Mouse (Mus musculus) bone marrow, adult 2 months (tissue): ENCODE data around the gene Nupr1l. TPM values are rescaled to one million over a fixed set of nuclear protein-coding genes. Genes with fewer than 3 reads are reported as not detected.
A peak's percentile ranks its signal among the peaks of the same experiment; 100 is the strongest.
"Not testable (repeated sequence)": the region's sequence is repeated elsewhere in the genome, so short reads cannot be mapped to it uniquely, and the experiment has no call there.

Source experiments
- H3K27ac ChIP-seq: fragments of 200-500 bp; 2 replicates; pipeline ENCODE4 v1.5.1; 2012; ENCODE audit warnings: low read depth, mild to moderate bottlenecking, control low read depth, inconsistent platforms, low read length; ENCODE audit not compliant: control insufficient read depth, poor library complexity, insufficient read depth
- H3K4me1 ChIP-seq: fragments of 200-500 bp; 2 replicates; pipeline ENCODE4 v1.6.1; 2011; ENCODE audit warnings: low read length; ENCODE audit not compliant: control insufficient read depth, insufficient read depth
- H3K4me3 ChIP-seq: fragments of 200-500 bp; replicated peaks from 2 replicates; pipeline ENCODE3; 2011; ENCODE audit warnings: mild to moderate bottlenecking, low read depth, low read length, control low read depth; ENCODE audit not compliant: control insufficient read depth
- CTCF ChIP-seq: fragments of 200-500 bp; IDR thresholded peaks from 2 replicates; pipeline ENCODE4 v1.5.1; 2011; ENCODE audit warnings: low read length, control low read depth; ENCODE audit not compliant: control insufficient read depth, insufficient read depth
- POLR2A ChIP-seq: fragments of 200-500 bp; IDR thresholded peaks from 2 replicates; pipeline ENCODE4 v1.6.1; 2011; ENCODE audit warnings: low read depth, mild to moderate bottlenecking, control low read depth, low read length, borderline replicate concordance; ENCODE audit not compliant: control insufficient read depth
- WGBS: fragments of 180-500 bp; shearing (Covaris S2); methylation state at CpG from one replicate; pipeline ENCODE4 v1.1.7; 2018; 5-methylcytosine and 5-hydroxymethylcytosine counted together
- polyA plus RNA-seq: library from polyadenylated mRNA; stranded (reverse); fragments of >200 nt; gene quantifications from 2 replicates; pipeline ENCODE4 v1.2.4, GENCODE M21; 2011; ENCODE audit warnings: low replicate concordance; ENCODE audit not compliant: missing spikeins, insufficient read depth, insufficient read length

Gene Nupr1l
- polyA plus RNA-seq, 1 experiment = not detected

DNA sequence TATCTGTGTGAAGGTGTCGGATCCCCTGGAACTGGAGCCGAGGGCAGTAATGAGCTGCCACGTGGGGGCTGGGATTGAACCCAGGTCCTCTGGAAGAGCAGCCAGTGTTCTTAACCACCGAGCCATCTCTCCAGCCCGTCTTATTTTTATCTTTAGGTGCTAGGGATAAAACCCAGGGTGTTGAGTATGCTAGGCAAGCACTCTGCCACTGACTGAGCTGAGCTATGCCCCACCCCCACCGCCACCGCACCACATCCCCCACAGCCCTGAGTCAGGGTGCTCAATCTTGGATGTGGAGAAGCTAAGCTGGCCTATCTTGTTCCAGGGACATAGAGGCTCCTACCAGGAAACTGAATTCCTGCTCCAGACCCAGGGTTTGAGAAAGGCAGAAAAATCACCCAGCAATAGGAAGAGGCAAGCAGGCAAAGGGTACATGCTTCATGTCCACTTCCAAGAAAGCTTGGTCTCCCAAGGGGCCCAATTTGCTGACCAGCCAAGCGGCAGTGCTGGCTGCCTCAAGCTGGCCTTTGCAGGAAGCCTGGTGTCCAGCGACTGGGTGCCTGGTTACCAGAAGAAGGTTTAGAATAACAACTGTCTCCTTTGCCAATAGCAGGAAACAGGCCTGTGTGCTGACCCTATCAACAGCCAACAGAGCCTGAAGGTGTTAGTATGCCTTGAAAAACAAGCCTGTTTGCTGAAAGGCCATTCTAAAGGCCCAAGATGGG lies 30.4 kb upstream of the Nupr1l start:
- Histone ChIP-seq H3K4me1 (no peaks in the 10 kb centered on the region), H3K27ac (no peak overlapping the region), H3K4me3 (no peak overlapping the region)
- TF ChIP-seq POLR2A (no peak), CTCF (no peak)
- 76% methylated on average over 9 of the region's 9 CpGs for WGBS

DNA sequence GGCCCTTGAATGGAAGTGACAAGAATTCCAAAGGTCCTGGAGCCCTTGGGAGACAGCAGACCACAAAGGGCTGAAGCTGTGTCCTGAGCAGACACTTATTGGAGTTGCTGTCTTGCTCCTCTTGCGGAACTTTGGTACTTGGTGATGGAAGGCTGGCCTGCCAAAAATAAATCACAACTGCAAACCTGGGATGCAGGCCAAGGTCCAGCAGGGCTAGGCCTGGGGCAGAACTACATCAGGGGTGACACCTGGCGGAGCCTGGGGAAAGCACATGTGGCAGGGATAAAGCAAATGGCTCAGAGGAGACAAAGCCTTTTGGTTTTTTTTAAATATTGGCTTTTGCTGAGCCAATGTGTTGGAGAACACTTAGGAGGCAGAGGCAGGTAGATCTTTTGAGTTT lies 29.4 kb upstream of the Nupr1l start:
- WGBS = 76% methylated on average over 2 of the region's 2 CpGs
- TF ChIP-seq CTCF (0 out of 2 replicates have a peak, but pooled peaks have one; percentile 12), POLR2A (no peak)
- Histone ChIP-seq H3K4me1 (no peaks in the 10 kb centered on the region), H3K4me3 (no peak overlapping the region), H3K27ac (no peak overlapping the region)

DNA sequence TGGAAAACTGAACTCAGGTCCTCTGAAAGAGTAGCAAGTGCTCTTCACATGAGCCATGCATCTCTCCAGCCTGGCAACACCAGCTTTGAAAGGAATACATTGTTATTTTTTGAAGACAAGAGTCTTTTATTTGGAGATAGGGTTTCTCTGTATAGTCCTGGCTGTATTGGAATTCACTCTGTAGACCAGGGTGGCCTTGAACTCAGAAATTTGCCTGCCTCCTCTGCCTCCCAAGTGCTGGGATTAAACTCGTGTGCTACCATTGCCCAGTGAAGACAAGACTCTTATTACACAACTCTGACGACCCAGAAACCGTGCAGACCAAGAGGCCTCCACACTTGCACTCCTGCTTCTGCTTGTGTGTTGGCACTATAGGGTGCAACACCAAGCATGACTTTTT lies 28.5 kb upstream of the Nupr1l start:
- Histone ChIP-seq H3K4me1 (no peaks in the 10 kb centered on the region), H3K4me3 (no peak overlapping the region), H3K27ac (no peak overlapping the region)
- TF ChIP-seq CTCF = no peak
- no peak for TF ChIP-seq POLR2A
- 59% methylated on average over 3 of the region's 3 CpGs for WGBS

- Histone ChIP-seq H3K4me1 (peaks cover 1% of the 10 kb centered on the region; the same call in 1 of the 2 replicates), H3K4me3 (peak overlapping the region; percentile 72), H3K27ac (no peak overlapping the region)
- TF ChIP-seq CTCF (no peak), POLR2A (no peak)
- 29% methylated on average over 10 of the region's 10 CpGs for WGBS
Measured at GRCm38 (mm10) chr5:129886271-129886670, 22.1 kb upstream of the Nupr1l start.

DNA sequence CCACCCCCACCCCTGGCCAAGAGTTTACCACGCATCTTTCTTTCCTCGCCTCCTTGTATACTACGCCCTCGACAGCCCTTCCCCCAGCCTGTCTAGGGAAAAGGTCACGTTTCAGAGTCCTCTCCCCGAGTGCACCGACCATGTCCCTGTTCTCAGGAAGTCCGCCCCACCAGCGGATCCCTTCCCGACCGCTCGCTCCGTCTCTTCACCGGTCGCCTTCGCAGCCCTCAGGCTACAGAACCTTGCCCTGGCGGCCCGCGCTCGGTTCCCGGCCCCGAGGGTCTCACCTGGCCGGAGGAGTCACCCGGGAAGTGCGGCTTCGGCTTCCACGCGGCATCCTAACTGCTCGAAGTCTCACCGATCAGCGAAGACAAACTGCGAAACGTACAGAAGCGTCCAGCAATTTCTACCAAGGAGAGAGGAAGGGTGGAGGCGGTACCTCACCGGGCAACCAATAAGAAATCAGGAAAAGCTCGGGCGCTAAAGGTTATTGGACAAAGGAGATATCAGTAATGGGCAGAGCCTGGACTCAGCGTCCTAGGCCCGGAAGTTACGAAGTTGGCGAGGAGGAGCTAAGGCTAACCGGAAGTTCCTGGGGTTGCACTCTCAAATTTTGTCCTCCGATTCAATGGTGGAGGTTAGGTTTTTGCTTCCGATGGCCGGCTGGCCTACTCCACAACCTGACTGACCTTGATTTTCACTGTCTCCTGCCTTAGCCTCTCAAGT lies 21.3 kb upstream of the Nupr1l start, which contains the start of gene Chchd2:
Gene Chchd2 (minus strand): TSS at position 560 of the 726 bp plus-strand sequence.
- under 1% methylated on average over 46 of the region's 46 CpGs for WGBS
- TF ChIP-seq POLR2A = peak; percentile 71; the same call in 1 of the 2 replicates
- TF ChIP-seq CTCF = no peak
- Histone ChIP-seq H3K4me1 (peaks cover 1% of the 10 kb centered on the region; the same call in 1 of the 2 replicates), H3K4me3 (peak within 1 kb of the TSS; percentile 86), H3K27ac (peak within 1 kb of the TSS; percentile 88)

GRCm38 (mm10) chr5:129890390-129890789 lies 17.9 kb upstream of the Nupr1l start:
- not testable (repeated sequence) for H3K27ac ChIP-seq, H3K4me3 ChIP-seq, H3K4me1 ChIP-seq
- 65% methylated on average over 7 of the region's 7 CpGs for WGBS

DNA sequence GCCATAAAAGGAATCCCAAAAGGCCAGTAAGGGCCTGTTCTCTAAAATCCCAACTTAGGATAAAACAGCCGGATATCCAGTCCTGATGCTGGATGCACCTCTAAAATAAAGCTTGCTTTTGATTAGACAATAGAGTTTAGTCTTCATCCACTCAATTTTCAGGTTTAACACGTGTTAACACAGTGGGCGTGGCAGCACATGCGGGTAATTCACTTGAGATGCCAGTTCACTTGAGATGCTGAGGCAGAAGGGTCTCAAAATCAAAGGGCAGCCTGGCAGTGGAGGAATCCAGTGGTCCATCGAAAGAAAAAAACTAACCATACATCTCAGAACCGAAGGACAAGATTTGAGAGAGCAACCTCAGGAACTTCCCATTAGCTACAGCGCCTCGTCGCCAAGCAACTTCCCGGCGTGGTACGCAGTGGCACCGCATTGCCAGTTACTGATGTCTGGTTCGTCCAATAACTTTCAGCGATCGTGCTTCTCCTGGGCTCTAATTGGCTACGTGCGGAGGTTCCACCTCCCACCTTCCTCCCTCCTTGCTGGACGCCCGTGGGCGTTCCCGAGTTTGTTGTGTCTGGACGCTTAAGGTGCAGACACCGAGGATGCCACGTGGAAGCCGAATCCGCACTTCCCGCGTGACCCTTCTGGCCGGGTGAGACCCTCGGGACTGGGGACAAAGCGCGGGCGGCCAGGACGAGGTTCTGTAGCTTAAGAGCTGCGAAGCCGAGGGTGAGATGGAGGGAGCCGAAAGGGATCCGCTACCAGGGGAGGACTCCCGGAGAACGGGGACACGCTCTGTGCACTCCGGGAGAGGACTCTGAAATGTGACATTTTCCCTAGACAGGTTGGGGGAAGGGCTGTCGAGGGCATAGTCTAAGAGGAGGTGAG lies 12.9 kb upstream of the Nupr1l start, which contains the start of gene Zbed5:
Gene Zbed5 (plus strand): TSS at position 526 of the 891 bp plus-strand sequence.
- Histone ChIP-seq H3K4me1 (no peaks in the 10 kb centered on the region), H3K4me3 (peak within 1 kb of the TSS; percentile 72), H3K27ac (no peak within 1 kb of the TSS)
- WGBS = 2% methylated on average over 44 of the region's 44 CpGs
- TF ChIP-seq CTCF (no peak), POLR2A (0 out of 2 replicates have a peak, but pooled peaks have one; percentile 20)

DNA sequence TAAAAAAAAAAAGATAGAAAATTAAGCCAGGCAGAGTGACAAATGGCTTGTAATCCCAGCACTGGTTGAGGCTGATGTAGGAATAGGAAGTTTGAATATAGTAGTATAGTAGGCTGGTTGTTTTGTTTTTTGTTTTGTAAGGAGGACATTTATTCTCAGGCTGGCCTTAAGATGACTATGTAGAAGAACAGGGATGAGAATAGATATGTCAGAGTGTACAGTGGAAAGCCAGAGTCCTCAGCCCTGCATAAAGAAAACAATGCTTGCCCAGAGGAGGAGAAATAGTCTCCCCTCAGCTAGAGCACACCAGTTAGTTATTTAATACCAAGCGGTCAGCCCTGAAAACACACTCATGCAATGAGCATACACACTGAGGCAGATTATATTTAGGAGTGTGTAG lies 9.9 kb upstream of the Nupr1l start, which contains the start of gene Phkg1:
Gene Phkg1 (minus strand): TSS at position 101 of the 400 bp plus-strand sequence.
- Histone ChIP-seq H3K4me3 (no peak within 1 kb of the TSS), H3K27ac (no peak within 1 kb of the TSS), H3K4me1 (no peaks in the 10 kb centered on the region)
- WGBS = 94% methylated on average over 1 of the region's 1 CpGs
- TF ChIP-seq POLR2A (no peak), CTCF (no peak)
